14 mouse cellular contexts compared by ENCODE assay signal in genomic region chr9:48182718-48183414, GRCm38 (mm10). TPM values are rescaled to one million over a fixed set of nuclear protein-coding genes. Genes with fewer than 3 reads are reported as not detected.
A peak's percentile ranks its signal among the peaks of the same experiment; 100 is the strongest.
DNase-seq lines count a peak whose midpoint lies in the region; ATAC-seq and TF ChIP-seq lines count a peak whose summit lies in the region.
"Had no signal": no experiment of that assay in that cellular context is flagged by ENCODE, and none has a peak within 500 bp of the region (broad histone marks: within the 10 kb centered on the region; RNA-seq: fewer than 3 reads in every experiment).

No protein-coding gene starts in this region.

- peak; percentile 35; the same call in 1 of the 2 replicates for ATAC-seq in hindbrain, embryonic 11.5 days (ENCODE audit: low FRiP score)
- peak; percentile 77; the same call in 1 of the 2 replicates for ATAC-seq in hindbrain, embryonic 12.5 days (ENCODE audit: low FRiP score)
- ATAC-seq in hindbrain, postnatal 0 days = peak; percentile 27; the same call in 1 of the 2 replicates
- no peak for ATAC-seq in neural tube, embryonic 15.5 days (ENCODE audit: low FRiP score)

- no peak for TF ChIP-seq CTCF in hindbrain, postnatal 0 days (IDR thresholded peaks at IDR 0.05; ENCODE audit: low read depth)

- DNase-seq in hindbrain, embryonic 11.5 days (ENCODE audit: low spot score) = peak; percentile 43
- DNase-seq in hindbrain, embryonic 10.5 days (ENCODE audit: low spot score) = no peak
- peak; percentile 66 for DNase-seq in hindbrain, postnatal 0 days (ENCODE audit: low spot score)
- DNase-seq in cerebellum, adult 11-12 months = no peak
- DNase-seq in cerebellum, postnatal 4 days (ENCODE audit: low spot score in 2 of 2) = no peak
- DNase-seq: cerebellum, postnatal 36 days; gastrocnemius, postnatal 14 days; kidney, adult 9 months; left cerebral cortex, postnatal 4 days; lung, adult 18-20 months; right cerebral cortex, postnatal 25 days; thymus, postnatal 25 days had no signal

- no peaks in the 10 kb centered on the region for H3K27me3 ChIP-seq in hindbrain, embryonic 11.5 days (ENCODE audit: control insufficient read depth, insufficient read depth, low read length)
- peaks cover 3% of the 10 kb centered on the region; the same call in 1 of the 2 replicates for H3K27me3 ChIP-seq in hindbrain, embryonic 10.5 days (ENCODE audit: insufficient read depth, poor library complexity, severe bottlenecking)
- H3K27me3 ChIP-seq in hindbrain, embryonic 12.5 days = no peaks in the 10 kb centered on the region
- H3K27me3 ChIP-seq in hindbrain, postnatal 0 days (ENCODE audit: insufficient read depth, low read length) = no peaks in the 10 kb centered on the region
- H3K27me3 ChIP-seq in neural tube, embryonic 15.5 days (replicated peaks) = no peaks in the 10 kb centered on the region

- H3K4me2 ChIP-seq in hindbrain, embryonic 11.5 days (replicated peaks; ENCODE audit: low read depth, low read length) = no peak overlapping the region
- H3K4me2 ChIP-seq in hindbrain, embryonic 12.5 days (replicated peaks) = no peak overlapping the region
- H3K4me2 ChIP-seq in hindbrain, postnatal 0 days (ENCODE audit: low read depth, low read length) = no peak overlapping the region
- H3K4me2 ChIP-seq in neural tube, embryonic 15.5 days = peak overlapping the region; percentile 1; the same call in 1 of the 2 replicates

- 27% methylated on average over 7 of the region's 7 CpGs for WGBS in hindbrain, embryonic 11.5 days
- WGBS in hindbrain, embryonic 10.5 days = 30% methylated on average over 7 of the region's 7 CpGs
- WGBS in hindbrain, embryonic 12.5 days = 17% methylated on average over 7 of the region's 7 CpGs
- 24% methylated on average over 7 of the region's 7 CpGs for WGBS in hindbrain, postnatal 0 days
- 13% methylated on average over 7 of the region's 7 CpGs for WGBS in neural tube, embryonic 15.5 days

- H3K27ac ChIP-seq in hindbrain, embryonic 11.5 days (ENCODE audit: low read depth, low read length) = no peak overlapping the region
- H3K27ac ChIP-seq in hindbrain, embryonic 10.5 days = no peak overlapping the region
- H3K27ac ChIP-seq in hindbrain, embryonic 12.5 days = peak overlapping the region; percentile 44
- H3K27ac ChIP-seq in hindbrain, postnatal 0 days = no peak overlapping the region
- no peak overlapping the region for H3K27ac ChIP-seq in neural tube, embryonic 15.5 days (replicated peaks)

- no peaks in the 10 kb centered on the region for H3K9me3 ChIP-seq in hindbrain, embryonic 11.5 days (ENCODE audit: control insufficient read depth, low read length)
- H3K9me3 ChIP-seq in hindbrain, embryonic 10.5 days = no peaks in the 10 kb centered on the region
- no peaks in the 10 kb centered on the region for H3K9me3 ChIP-seq in hindbrain, embryonic 12.5 days (replicated peaks)
- H3K9me3 ChIP-seq in hindbrain, postnatal 0 days (ENCODE audit: low read length) = no peaks in the 10 kb centered on the region
- H3K9me3 ChIP-seq in neural tube, embryonic 15.5 days (replicated peaks) = no peaks in the 10 kb centered on the region

- no peak overlapping the region for H3K4me3 ChIP-seq in hindbrain, embryonic 11.5 days (ENCODE audit: low read depth, low read length)
- no peak overlapping the region for H3K4me3 ChIP-seq in hindbrain, embryonic 10.5 days
- no peak overlapping the region for H3K4me3 ChIP-seq in hindbrain, embryonic 12.5 days
- no peak overlapping the region for H3K4me3 ChIP-seq in hindbrain, postnatal 0 days (ENCODE audit: low read length)
- no peak overlapping the region for H3K4me3 ChIP-seq in neural tube, embryonic 15.5 days (replicated peaks)

- no peaks in the 10 kb centered on the region for H3K4me1 ChIP-seq in hindbrain, embryonic 11.5 days (replicated peaks; ENCODE audit: control insufficient read depth, insufficient read depth, low read length)
- peaks cover 37% of the 10 kb centered on the region for H3K4me1 ChIP-seq in hindbrain, embryonic 10.5 days (replicated peaks)
- H3K4me1 ChIP-seq in hindbrain, embryonic 12.5 days = peaks cover 23% of the 10 kb centered on the region
- H3K4me1 ChIP-seq in hindbrain, postnatal 0 days (ENCODE audit: insufficient read depth, low read length) = peaks cover 10% of the 10 kb centered on the region
- H3K4me1 ChIP-seq in neural tube, embryonic 15.5 days = peaks cover 28% of the 10 kb centered on the region

- H3K36me3 ChIP-seq in hindbrain, embryonic 11.5 days (ENCODE audit: control insufficient read depth, insufficient read depth, low read length) = no peaks in the 10 kb centered on the region
- H3K36me3 ChIP-seq in hindbrain, embryonic 10.5 days = no peaks in the 10 kb centered on the region
- no peaks in the 10 kb centered on the region for H3K36me3 ChIP-seq in hindbrain, embryonic 12.5 days
- no peaks in the 10 kb centered on the region for H3K36me3 ChIP-seq in hindbrain, postnatal 0 days (ENCODE audit: insufficient read depth, low read length)
- H3K36me3 ChIP-seq in neural tube, embryonic 15.5 days = no peaks in the 10 kb centered on the region

- no peak overlapping the region for H3K9ac ChIP-seq in hindbrain, embryonic 11.5 days (ENCODE audit: low read depth, low read length)
- H3K9ac ChIP-seq in hindbrain, embryonic 12.5 days = no peak overlapping the region
- no peak overlapping the region for H3K9ac ChIP-seq in hindbrain, postnatal 0 days (replicated peaks; ENCODE audit: low read length)
- no peak overlapping the region for H3K9ac ChIP-seq in neural tube, embryonic 15.5 days (replicated peaks)

RNA-seq across cellular contexts. Expression of gene Nxpe4, which starts 21.0 kb away (rescaled TPM):
- polyA plus RNA-seq in hindbrain, embryonic 11.5 days (2014; fragmentation: Nextera tagmentation; extraction: Ambion mirVana) = 7.5 and 8.2 TPM in 2 replicates
- 4.7 and 6.2 TPM in 2 replicates for polyA plus RNA-seq in hindbrain, embryonic 10.5 days (2016; fragmentation: Nextera tagmentation; extraction: Ambion mirVana)
- polyA plus RNA-seq in hindbrain, embryonic 12.5 days (2016; fragmentation: Nextera tagmentation; extraction: Ambion mirVana) = 7.7 and 8.1 TPM in 2 replicates
- total RNA-seq in hindbrain, postnatal 0 days (2014; rRNA removed) = 17.1 and 20.9 TPM in 2 replicates
- 10.4 and 10.8 TPM in 2 replicates for polyA plus RNA-seq in hindbrain, postnatal 0 days (2015; fragmentation: Nextera tagmentation; extraction: Ambion mirVana)
- polyA plus RNA-seq in neural tube, embryonic 15.5 days (2015; fragmentation: Nextera tagmentation; extraction: Ambion mirVana) = 8.5 and 9.0 TPM in 2 replicates

Comparison
In these comparisons a context has a peak if more than half of its experiments do, and no peak if none do; other contexts are left out.
1. DNase-seq: peak in hindbrain, embryonic 11.5 days (single experiment) and hindbrain, postnatal 0 days (single experiment); none in hindbrain, embryonic 10.5 days (single experiment), cerebellum, adult 11-12 months (single experiment) and cerebellum, postnatal 4 days (0 of 2).